Mouse (Mus musculus): ENCODE measurements at regions not wholly inside any gene's neighbourhood (a gene's known extent, or its start where the extent isn't known, plus 50 kb on each side); places are given as distances from the start of the nearest gene placed in this dataset.

DNA sequence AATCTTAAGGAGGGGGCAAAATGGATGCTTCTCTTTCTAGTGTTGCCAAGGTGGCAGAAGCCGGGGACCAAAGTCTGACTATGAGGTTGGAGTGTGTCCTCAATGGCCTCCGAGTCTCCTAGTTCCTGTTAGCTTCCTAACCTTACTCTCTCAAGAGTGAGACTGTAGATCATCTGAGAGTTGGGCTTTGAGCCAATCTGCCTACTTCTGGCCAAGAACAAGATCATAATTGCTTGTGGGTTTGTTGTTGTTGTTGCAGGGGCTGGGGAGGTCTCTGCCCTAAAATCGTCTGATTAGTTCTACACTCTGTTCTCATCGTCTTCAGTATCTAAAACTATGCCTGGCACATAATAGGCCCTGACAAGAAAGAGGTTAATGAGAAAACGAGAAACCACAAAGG, 110.8 kb upstream of the Syt6 start:
- no peak for DNase-seq (ENCODE audit: low spot score in 2 of 2)

- DNase-seq (ENCODE audit: low spot score in 2 of 2), result no peak
These were observed 110.3 kb upstream of the Syt6 start for GRCm38 (mm10) chr3:103464729-103465128.

DNA sequence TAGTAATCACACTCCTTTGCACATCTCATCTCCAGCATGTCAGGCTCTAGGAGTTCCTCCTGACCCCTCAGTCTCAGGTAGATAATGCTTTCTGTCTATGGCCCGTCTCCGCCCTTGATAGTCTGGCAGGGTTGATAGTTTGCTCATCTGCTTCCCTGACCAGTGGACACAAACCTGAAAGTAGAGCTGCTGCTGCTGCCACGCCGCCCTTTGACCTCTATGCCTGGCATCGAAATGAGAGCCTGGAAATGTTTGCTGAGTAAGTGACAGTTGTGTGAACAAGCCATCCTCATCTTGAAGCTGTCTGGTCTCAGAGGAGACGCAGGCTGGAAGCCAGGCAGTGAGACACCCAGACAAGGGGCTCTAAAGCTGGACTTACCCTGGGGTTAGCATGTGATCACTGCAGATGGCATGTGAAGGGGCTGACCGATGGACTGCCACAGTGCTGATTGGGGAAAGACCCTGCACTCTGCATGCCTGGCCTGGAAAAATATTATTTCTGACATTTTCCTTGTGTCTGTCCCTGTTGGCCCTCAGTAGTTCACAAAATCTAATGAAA, 109.8 kb upstream of the Syt6 start:
- DNase-seq (ENCODE audit: low spot score in 2 of 2), result no peak

GRCm38 (mm10) chr3:103465948-103466347, 109.1 kb upstream of the Syt6 start:
- DNase-seq (ENCODE audit: low spot score in 2 of 2), result no peak

DNA sequence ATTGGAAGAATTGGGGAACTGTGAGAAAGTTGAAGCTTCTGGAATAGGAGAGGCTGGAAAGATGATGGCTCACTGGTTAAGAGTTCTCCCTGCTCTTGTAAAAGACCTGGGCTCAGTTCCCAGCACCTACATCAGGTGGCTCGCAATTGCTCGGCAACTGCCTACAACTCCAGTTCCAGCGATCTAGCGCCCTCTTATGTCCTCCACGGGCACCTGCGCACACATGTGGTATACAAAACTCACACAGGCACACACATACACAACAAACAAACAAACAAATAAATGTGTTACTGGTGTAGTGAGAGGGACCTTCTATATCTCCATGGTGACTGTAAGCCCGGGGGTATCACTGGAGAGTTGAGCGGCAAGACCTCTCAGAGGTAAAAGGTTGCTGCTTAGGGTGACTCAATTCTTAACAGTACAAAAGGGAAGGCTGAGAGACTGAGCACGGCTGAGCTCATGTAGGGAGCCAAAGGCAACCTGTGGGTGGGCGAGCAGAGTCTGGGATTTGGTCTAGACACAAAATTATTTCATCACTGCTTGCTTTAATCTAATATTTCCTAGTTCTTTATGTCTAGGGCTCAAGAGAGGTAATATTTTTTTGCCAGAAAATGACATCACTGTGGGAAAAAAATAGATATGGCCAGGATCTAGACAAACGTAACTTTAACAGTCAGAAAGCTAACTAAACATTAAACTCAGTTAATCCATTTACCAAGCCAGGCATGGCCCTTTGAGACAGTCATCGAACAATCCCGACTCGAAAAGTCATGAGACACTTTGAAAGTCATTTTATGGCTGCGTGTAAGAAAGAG, 104.2 kb upstream of the Syt6 start:
- no peak for DNase-seq (ENCODE audit: low spot score in 2 of 2)

- no peak for DNase-seq (ENCODE audit: low spot score in 2 of 2)
These were observed 102.4 kb upstream of the Syt6 start for GRCm38 (mm10) chr3:103472598-103472997.

- no peak for DNase-seq (ENCODE audit: low spot score in 2 of 2)
These were observed 101.7 kb upstream of the Syt6 start for GRCm38 (mm10) chr3:103473336-103473735.

DNA sequence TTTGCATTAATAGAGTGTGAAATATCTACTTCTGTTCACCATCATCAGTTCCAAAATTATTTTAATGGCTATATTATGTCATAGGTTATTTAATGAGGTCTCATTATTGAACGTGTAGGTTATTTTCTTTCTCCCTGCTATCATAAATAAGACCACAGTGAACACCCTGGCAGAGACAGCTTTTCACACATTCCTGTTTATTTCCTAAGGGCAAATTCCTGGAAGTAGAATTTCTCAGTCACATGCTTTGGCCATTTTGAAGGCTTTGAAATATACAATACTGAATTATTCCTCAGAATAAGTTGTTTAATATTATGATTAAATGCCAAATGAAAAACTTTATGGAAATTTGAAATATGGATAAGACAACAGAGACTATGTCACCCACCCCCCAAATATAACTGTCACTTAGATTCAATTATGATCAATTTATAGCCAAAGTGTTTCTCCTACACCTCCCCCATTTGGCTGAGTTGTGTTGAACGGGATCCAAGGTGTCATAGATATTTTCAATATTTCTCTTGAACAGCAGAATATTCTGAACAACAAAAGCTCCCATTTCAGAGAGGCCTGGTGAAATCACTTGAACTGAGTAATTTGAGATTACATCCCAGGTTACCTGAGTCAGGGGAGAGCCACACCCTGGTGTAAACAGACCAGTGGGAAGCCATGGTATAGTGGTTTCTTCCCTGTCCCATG, 95.0 kb upstream of the Syt6 start:
- no peak for DNase-seq (ENCODE audit: low spot score in 2 of 2)

DNA sequence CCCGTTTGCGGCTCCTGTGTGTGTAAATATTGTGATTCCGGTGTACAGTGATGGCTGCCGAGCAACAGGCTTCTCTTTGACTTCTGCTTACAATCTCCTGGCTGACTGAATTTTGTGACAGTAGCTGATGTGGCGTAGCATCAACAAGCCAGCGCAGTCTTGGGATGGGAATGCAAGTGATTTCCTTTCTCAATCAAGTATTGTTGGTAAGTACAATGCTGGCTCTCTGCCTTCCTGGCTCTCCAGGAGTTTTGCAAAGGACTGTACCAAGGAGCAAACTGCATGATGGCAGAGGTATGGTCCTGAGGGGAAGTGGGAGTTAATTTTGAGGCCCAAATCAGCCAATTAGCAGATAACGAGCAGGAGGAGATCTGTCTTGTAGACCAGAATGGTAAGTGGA, 94.4 kb upstream of the Syt6 start:
- no peak for DNase-seq (ENCODE audit: low spot score in 2 of 2)

- no peak for DNase-seq (ENCODE audit: low spot score in 2 of 2)
These were observed 91.7 kb upstream of the Syt6 start for GRCm38 (mm10) chr3:103483316-103483715.

DNA sequence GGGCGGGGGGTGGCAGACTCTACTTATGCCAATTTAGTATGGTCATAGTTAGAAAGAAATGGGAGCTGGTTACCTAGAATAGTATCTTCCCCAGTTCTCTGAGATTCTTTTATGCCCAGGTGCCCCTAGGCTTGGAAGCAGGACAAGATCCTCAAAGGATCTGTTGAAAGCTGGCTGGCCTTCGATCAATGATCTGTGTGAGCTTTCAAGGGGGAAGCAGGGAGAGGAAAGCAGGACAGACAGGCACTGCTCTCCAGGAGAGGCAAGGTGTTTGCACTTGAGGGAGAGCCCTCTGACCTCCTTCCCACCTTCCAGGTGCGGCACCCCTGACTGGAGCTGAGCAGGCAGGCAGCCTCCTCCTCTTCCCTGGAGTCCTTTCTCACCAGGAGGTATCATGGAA, 91.3 kb upstream of the Syt6 start:
- no peak for DNase-seq (ENCODE audit: low spot score in 2 of 2)

DNA sequence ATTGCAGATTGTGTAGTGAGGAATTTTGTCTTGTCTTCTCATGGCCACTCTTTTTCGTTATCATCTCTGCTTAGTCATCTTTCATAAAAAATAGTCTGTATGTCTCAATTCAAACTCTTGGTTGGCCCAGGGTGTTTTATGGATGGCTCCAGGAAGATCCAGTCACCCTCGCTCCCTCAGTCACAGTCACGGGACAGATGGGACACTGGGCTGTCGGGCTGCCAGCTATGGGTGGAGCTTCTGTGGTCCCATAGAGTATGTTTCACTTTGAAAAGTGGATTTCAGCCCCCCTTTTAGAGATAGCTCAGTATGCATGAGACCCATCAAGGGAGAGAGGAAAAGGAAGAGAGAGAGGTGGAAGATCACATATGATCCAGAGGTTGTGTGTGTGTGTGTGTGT, 85.2 kb upstream of the Syt6 start:
- DNase-seq (ENCODE audit: low spot score in 2 of 2), result no peak

GRCm38 (mm10) chr3:103490966-103491365, 84.1 kb upstream of the Syt6 start:
- DNase-seq (ENCODE audit: low spot score in 2 of 2), result no peak

- DNase-seq (ENCODE audit: low spot score in 2 of 2), result no peak
These were observed 82.8 kb upstream of the Syt6 start for GRCm38 (mm10) chr3:103492211-103492610.

DNA sequence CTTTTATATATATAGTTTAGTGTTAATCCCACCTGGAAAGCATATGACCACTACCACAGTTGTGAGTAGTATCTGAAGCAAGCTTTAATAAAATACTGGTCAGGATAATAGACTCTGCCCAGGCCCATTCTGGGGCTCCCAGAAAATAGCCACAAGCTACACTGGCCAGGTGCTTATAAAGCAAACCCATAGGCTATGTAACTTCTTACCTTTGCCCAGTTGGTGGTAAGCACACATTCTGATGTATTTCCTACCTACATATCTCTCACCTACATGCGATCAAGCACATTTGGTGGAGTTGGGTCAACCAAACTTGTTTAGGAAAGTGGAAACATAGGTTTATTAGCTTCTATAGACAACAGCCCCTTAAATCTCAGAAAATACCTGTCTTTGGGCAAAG, 81.4 kb upstream of the Syt6 start:
- DNase-seq (ENCODE audit: low spot score in 2 of 2), result no peak

- no peak for DNase-seq (ENCODE audit: low spot score in 2 of 2)
These were observed 81.0 kb upstream of the Syt6 start for GRCm38 (mm10) chr3:103494043-103494442.

DNA sequence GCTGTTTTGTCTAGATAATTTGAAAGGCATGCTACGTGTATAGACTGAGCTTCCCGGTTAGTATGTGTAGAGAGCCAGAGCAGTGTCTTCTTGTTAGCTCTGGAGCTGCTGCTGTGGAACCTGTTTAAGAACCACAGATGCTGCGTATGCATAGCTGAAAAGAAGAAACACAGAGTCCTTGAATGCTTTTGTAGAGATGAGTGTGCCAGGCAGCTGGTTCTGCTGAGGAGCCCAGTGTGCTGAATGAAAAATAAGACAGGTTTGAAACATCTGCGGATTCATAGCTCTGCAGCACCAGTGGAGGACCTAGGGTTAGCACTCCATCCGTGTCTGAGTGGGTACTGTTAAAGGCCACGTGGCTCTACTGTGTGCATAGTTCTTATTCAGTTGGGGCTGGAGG, 78.9 kb upstream of the Syt6 start:
- peak in 1 of 2 experiments; percentile 8 for DNase-seq (ENCODE audit: low spot score in 2 of 2)

DNA sequence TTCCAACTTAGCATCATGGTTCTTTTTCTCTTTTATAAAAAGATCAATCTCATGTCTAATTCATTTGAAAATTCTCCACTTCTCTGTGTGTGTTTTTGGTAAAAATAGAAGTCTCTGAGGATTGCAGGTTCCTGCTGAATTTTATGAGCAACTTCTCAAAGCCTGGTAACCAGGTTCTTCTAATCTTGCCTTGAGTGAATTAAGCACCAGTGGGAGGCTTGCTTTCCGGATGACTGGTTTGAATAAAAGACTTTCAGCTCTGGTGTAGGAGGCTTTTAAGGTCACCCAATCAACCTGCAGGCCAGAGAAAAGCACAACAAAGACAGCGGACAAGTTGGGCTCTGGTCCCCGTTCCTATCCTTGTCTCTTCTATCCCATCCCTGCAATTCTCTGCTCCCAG, 78.3 kb upstream of the Syt6 start:
- peak in 1 of 2 experiments; percentile 7 for DNase-seq (ENCODE audit: low spot score in 2 of 2)

GRCm38 (mm10) chr3:103497696-103498095, 77.3 kb upstream of the Syt6 start:
- DNase-seq (ENCODE audit: low spot score in 2 of 2), result no peak

- DNase-seq (ENCODE audit: low spot score in 2 of 2), result no peak
These were observed 76.6 kb upstream of the Syt6 start for GRCm38 (mm10) chr3:103498458-103498857.

GRCm38 (mm10) chr3:103499801-103500200, 75.2 kb upstream of the Syt6 start:
- DNase-seq (ENCODE audit: low spot score in 2 of 2), result no peak

GRCm38 (mm10) chr3:103500366-103500765, 74.7 kb upstream of the Syt6 start:
- DNase-seq (ENCODE audit: low spot score in 2 of 2), result no peak

DNA sequence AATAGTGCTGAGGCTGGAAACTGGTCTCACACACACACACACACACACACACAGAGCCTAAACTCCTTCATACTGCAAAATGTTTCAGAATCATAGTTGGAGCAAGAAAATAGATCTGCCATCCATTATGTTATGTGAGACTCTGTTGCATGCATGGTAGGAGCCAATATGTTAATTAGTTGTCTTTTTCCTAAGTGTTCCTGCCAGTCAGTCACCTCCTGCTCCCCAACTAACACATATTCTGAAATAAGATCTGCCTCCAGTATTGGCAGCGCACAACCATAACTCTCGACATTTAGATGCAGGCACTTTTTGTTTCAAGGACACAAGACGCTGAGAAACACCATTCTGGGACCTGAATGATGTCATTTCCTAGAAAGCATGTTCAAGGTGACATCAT, 70.9 kb upstream of the Syt6 start:
- no peak for DNase-seq (ENCODE audit: low spot score in 2 of 2)

Data from right cerebral cortex, postnatal 36 days (tissue).